Mouse (Mus musculus) midbrain, embryonic 16.5 days (tissue): ENCODE results near the gene Sox6. TPM values are rescaled to one million over a fixed set of nuclear protein-coding genes. Genes with fewer than 3 reads are reported as not detected.

Experiments used
- ATAC-seq: fragments of 200-750 bp; cut with Nextera tagmentation; 2 replicates; pipeline ENCODE4 v1.8.0; 2017; ENCODE audit warnings: moderate TSS enrichment
- H3K27ac ChIP-seq: fragments of 300-500 bp; sonication (generic); 2 replicates; pipeline ENCODE4 v1.5.1; 2014; ENCODE audit warnings: mild to moderate bottlenecking, low read length, mixed read lengths
- H3K27me3 ChIP-seq: fragments of 300-500 bp; sonication (generic); 2 replicates; pipeline ENCODE4 v1.6.1; 2014; ENCODE audit warnings: low read depth, low read length, mixed read lengths; ENCODE audit not compliant: control insufficient read depth, insufficient read depth
- H3K36me3 ChIP-seq: fragments of 300-500 bp; sonication (generic); 2 replicates; pipeline ENCODE4 v1.6.1; 2014; ENCODE audit warnings: mild to moderate bottlenecking, low read length, moderate library complexity, mixed read lengths; ENCODE audit not compliant: control insufficient read depth, insufficient read depth
- H3K4me1 ChIP-seq: fragments of 300-500 bp; sonication (generic); 2 replicates; pipeline ENCODE4 v1.6.1; 2014; ENCODE audit warnings: mild to moderate bottlenecking, low read length, mixed read lengths; ENCODE audit not compliant: control insufficient read depth, insufficient read depth
- H3K4me2 ChIP-seq: fragments of 300-500 bp; sonication (generic); 2 replicates; pipeline ENCODE4 v1.6.1; 2014; ENCODE audit warnings: mild to moderate bottlenecking, low read length, mixed read lengths
- H3K4me3 ChIP-seq: fragments of 300-500 bp; sonication (generic); 2 replicates; pipeline ENCODE4 v1.5.1; 2014; ENCODE audit warnings: low read depth, mild to moderate bottlenecking, low read length, moderate library complexity, mixed read lengths
- H3K9ac ChIP-seq: fragments of 300-500 bp; sonication (generic); 2 replicates; pipeline ENCODE4 v1.6.1; 2014; ENCODE audit warnings: low read depth, low read length, mixed read lengths
- H3K9me3 ChIP-seq: fragments of 300-500 bp; sonication (generic); replicated peaks from 2 replicates; pipeline ENCODE4 v1.6.1; 2014; ENCODE audit warnings: mild to moderate bottlenecking, low read length, mixed read lengths; ENCODE audit not compliant: control insufficient read depth, poor library complexity, severe bottlenecking
- WGBS: fragments of 180-500 bp; shearing (Covaris S2); extraction: QIAGEN DNeasy Blood & Tissue Kit; methylation state at CpG from one replicate; pipeline ENCODE4 v1.1.7; 2014; 5-methylcytosine and 5-hydroxymethylcytosine counted together
- polyA plus RNA-seq: library from polyadenylated mRNA; unstranded; fragments of >200 nt; fragmentation: Nextera tagmentation; extraction: Ambion mirVana; gene quantifications from 2 replicates; pipeline ENCODE4 v1.2.1, GENCODE M21; 2015

Gene Sox6
- polyA plus RNA-seq, 1 experiment from 2014 or later = 47.2 TPM

- Histone ChIP-seq H3K9ac (no peak overlapping the region), H3K4me3 (no peak overlapping the region), H3K9me3 (no peaks in the 10 kb centered on the region), H3K27me3 (no peaks in the 10 kb centered on the region), H3K4me2 (no peak overlapping the region), H3K36me3 (no peaks in the 10 kb centered on the region), H3K27ac (no peak overlapping the region), H3K4me1 (peaks cover 9% of the 10 kb centered on the region)
- 87% methylated on average over 9 of the region's 9 CpGs for WGBS
- ATAC-seq = no peak
Measured at GRCm38 (mm10) chr7:115662121-115662520, 376.5 kb downstream of the Sox6 start.

- ATAC-seq = no peak
Measured at GRCm38 (mm10) chr7:115646696-115647095, 391.9 kb downstream of the Sox6 start.

GRCm38 (mm10) chr7:115645971-115646447 lies 392.6 kb downstream of the Sox6 start:
- peaks cover 14% of the 10 kb centered on the region for H3K4me1 ChIP-seq
- no peak overlapping the region for H3K4me2 ChIP-seq
- H3K9ac ChIP-seq = no peak overlapping the region
- WGBS = 8% methylated on average over 5 of the region's 5 CpGs
- peak overlapping the region; percentile 0; the same call in 1 of the 2 replicates for H3K27ac ChIP-seq
- no peak; the same call in 1 of the 2 replicates for ATAC-seq
- H3K36me3 ChIP-seq = no peaks in the 10 kb centered on the region
- H3K4me3 ChIP-seq = no peak overlapping the region
- no peaks in the 10 kb centered on the region for H3K9me3 ChIP-seq
- no peaks in the 10 kb centered on the region for H3K27me3 ChIP-seq

More at GRCm38 (mm10) chr7:115646696-115647095, 391.9 kb downstream of the Sox6 start:
- Histone ChIP-seq H3K4me1 (peaks cover 14% of the 10 kb centered on the region), H3K9me3 (no peaks in the 10 kb centered on the region), H3K27ac (no peak overlapping the region; the same call in 1 of the 2 replicates), H3K36me3 (no peaks in the 10 kb centered on the region), H3K4me3 (no peak overlapping the region), H3K9ac (no peak overlapping the region), H3K27me3 (no peaks in the 10 kb centered on the region), H3K4me2 (no peak overlapping the region)

- Histone ChIP-seq H3K4me2 (no peak overlapping the region), H3K27me3 (no peaks in the 10 kb centered on the region), H3K36me3 (no peaks in the 10 kb centered on the region), H3K27ac (no peak overlapping the region), H3K9me3 (no peaks in the 10 kb centered on the region), H3K4me3 (no peak overlapping the region), H3K9ac (no peak overlapping the region), H3K4me1 (peaks cover 14% of the 10 kb centered on the region)
- WGBS = 23% methylated on average over 1 of the region's 1 CpGs
- ATAC-seq = peak; percentile 73; the same call in 1 of the 2 replicates
Measured at GRCm38 (mm10) chr7:115645272-115645970, 393.2 kb downstream of the Sox6 start.

GRCm38 (mm10) chr7:115630691-115631090 lies 407.9 kb downstream of the Sox6 start:
- WGBS = 90% methylated on average over 3 of the region's 3 CpGs
- H3K9me3 ChIP-seq = no peaks in the 10 kb centered on the region
- no peak overlapping the region for H3K9ac ChIP-seq
- no peak overlapping the region for H3K4me3 ChIP-seq
- peaks cover under 1% of the 10 kb centered on the region; the same call in 1 of the 2 replicates for H3K4me1 ChIP-seq
- H3K4me2 ChIP-seq = no peak overlapping the region
- no peak for ATAC-seq
- no peak overlapping the region for H3K27ac ChIP-seq
- no peaks in the 10 kb centered on the region for H3K27me3 ChIP-seq
- H3K36me3 ChIP-seq = no peaks in the 10 kb centered on the region

GRCm38 (mm10) chr7:115630287-115630686 lies 408.3 kb downstream of the Sox6 start:
- WGBS = 92% methylated on average over 4 of the region's 4 CpGs
- Histone ChIP-seq H3K27me3 (no peaks in the 10 kb centered on the region), H3K36me3 (no peaks in the 10 kb centered on the region), H3K27ac (no peak overlapping the region), H3K9me3 (no peaks in the 10 kb centered on the region), H3K4me1 (peaks cover 5% of the 10 kb centered on the region), H3K4me2 (no peak overlapping the region), H3K9ac (no peak overlapping the region), H3K4me3 (no peak overlapping the region)
- no peak for ATAC-seq

- WGBS = 94% methylated on average over 1 of the region's 1 CpGs
- no peaks in the 10 kb centered on the region for H3K36me3 ChIP-seq
- peaks cover 7% of the 10 kb centered on the region for H3K4me1 ChIP-seq
- H3K27me3 ChIP-seq = no peaks in the 10 kb centered on the region
- no peak overlapping the region for H3K9ac ChIP-seq
- no peak for ATAC-seq
- no peaks in the 10 kb centered on the region for H3K9me3 ChIP-seq
- H3K4me2 ChIP-seq = no peak overlapping the region
- H3K27ac ChIP-seq = no peak overlapping the region
- no peak overlapping the region for H3K4me3 ChIP-seq
Measured at GRCm38 (mm10) chr7:115628766-115629165, 409.8 kb downstream of the Sox6 start.

GRCm38 (mm10) chr7:115625956-115626355 lies 412.6 kb downstream of the Sox6 start:
- Histone ChIP-seq H3K27ac (no peak overlapping the region), H3K4me3 (no peak overlapping the region), H3K36me3 (no peaks in the 10 kb centered on the region), H3K9ac (no peak overlapping the region), H3K27me3 (no peaks in the 10 kb centered on the region), H3K4me1 (peaks cover 7% of the 10 kb centered on the region), H3K4me2 (no peak overlapping the region), H3K9me3 (no peaks in the 10 kb centered on the region)
- ATAC-seq = no peak
- 78% methylated on average over 4 of the region's 4 CpGs for WGBS

GRCm38 (mm10) chr7:115624907-115625552 lies 413.6 kb downstream of the Sox6 start:
- Histone ChIP-seq H3K9me3 (no peaks in the 10 kb centered on the region), H3K9ac (no peak overlapping the region), H3K4me1 (peaks cover 7% of the 10 kb centered on the region), H3K36me3 (no peaks in the 10 kb centered on the region), H3K4me2 (no peak overlapping the region), H3K27ac (peak overlapping the region; percentile 38; the same call in 1 of the 2 replicates), H3K4me3 (no peak overlapping the region), H3K27me3 (no peaks in the 10 kb centered on the region)
- no peak for ATAC-seq
- WGBS = 17% methylated on average over 8 of the region's 8 CpGs
